ENCODE assay signal across 23 mouse cellular contexts in the genomic region with DNA sequence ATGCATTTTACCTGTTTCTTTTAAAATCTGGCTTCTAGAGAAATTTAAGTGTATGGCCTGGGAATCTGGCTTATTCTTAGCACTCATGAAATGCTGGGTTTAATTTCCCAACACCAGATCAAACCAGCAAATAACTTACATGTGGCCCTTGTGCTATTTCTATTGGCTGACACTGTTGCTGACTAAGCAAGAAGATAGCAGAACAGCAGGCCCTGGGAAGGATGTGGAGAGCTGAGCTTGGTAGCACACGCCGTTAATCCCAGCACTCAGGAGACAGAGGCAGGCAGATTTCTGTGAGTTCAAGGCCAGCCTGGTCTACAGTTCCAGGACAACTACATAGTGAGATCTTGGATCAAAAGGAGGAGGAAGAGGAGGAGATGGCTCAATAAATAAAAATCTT. TPM values are rescaled to one million over a fixed set of nuclear protein-coding genes. Genes with fewer than 3 reads are reported as not detected.
DNase-seq lines count a peak whose midpoint lies in the region; ATAC-seq and TF ChIP-seq lines count a peak whose summit lies in the region.
"Had no signal": no experiment of that assay in that cellular context is flagged by ENCODE, and none has a peak within 500 bp of the region (broad histone marks: within the 10 kb centered on the region; RNA-seq: fewer than 3 reads in every experiment).

No protein-coding gene starts in this region.

- peaks cover 11% of the 10 kb centered on the region for H3K36me3 ChIP-seq in liver, adult 2 months (ENCODE audit: control insufficient read depth, insufficient read depth, low read length)
- peaks cover 13% of the 10 kb centered on the region for H3K36me3 ChIP-seq in liver, embryonic 11.5 days (ENCODE audit: control insufficient read depth, insufficient read depth, low read length)
- H3K36me3 ChIP-seq in kidney, embryonic 14.5 days (ENCODE audit: control insufficient read depth, insufficient read depth, low read length): peaks cover 40% of the 10 kb centered on the region

- no peak for TF ChIP-seq CTCF in liver, adult 2 months (IDR thresholded peaks at IDR 0.05; ENCODE audit: low read depth, low read length)

- no peak for TF ChIP-seq POLR2A in liver, adult 2 months (IDR thresholded peaks at IDR 0.05; ENCODE audit: extremely low read depth, insufficient read depth, low read length)

- no peak overlapping the region for H3K27ac ChIP-seq in liver, adult 2 months (replicated peaks; ENCODE audit: insufficient read depth, low read depth, low read length)
- no peak overlapping the region for H3K27ac ChIP-seq in liver, embryonic 11.5 days (ENCODE audit: low read depth, low read length)
- H3K27ac ChIP-seq in kidney, embryonic 14.5 days (ENCODE audit: low read depth, low read length): no peak overlapping the region
- H3K27ac ChIP-seq: forebrain, embryonic 10.5 days; forebrain, embryonic 13.5 days; heart, adult 2 months; heart, embryonic 10.5 days; heart, embryonic 13.5 days; hindbrain, embryonic 14.5 days had no signal

- no peak overlapping the region for H3K4me2 ChIP-seq in liver, embryonic 11.5 days
- H3K4me2 ChIP-seq in kidney, embryonic 14.5 days (replicated peaks; ENCODE audit: low read depth, low read length): no peak overlapping the region
- H3K4me2 ChIP-seq: forebrain, embryonic 13.5 days; heart, embryonic 13.5 days; hindbrain, embryonic 14.5 days had no signal

- H3K27me3 ChIP-seq in liver, adult 2 months (ENCODE audit: control insufficient read depth, insufficient read depth, low read length): no peaks in the 10 kb centered on the region
- H3K27me3 ChIP-seq in liver, embryonic 11.5 days (replicated peaks; ENCODE audit: control insufficient read depth, insufficient read depth, low read length): no peaks in the 10 kb centered on the region
- H3K27me3 ChIP-seq in kidney, embryonic 14.5 days (ENCODE audit: control insufficient read depth, insufficient read depth, low read length): no peaks in the 10 kb centered on the region
- H3K27me3 ChIP-seq: forebrain, embryonic 13.5 days; heart, embryonic 13.5 days had no signal

- H3K4me3 ChIP-seq in liver, adult 2 months (ENCODE audit: insufficient read depth, low read depth, low read length): no peak overlapping the region
- no peak overlapping the region for H3K4me3 ChIP-seq in liver, embryonic 11.5 days (ENCODE audit: low read depth, low read length)
- H3K4me3 ChIP-seq in kidney, embryonic 14.5 days (ENCODE audit: low read length): no peak overlapping the region
- H3K4me3 ChIP-seq: forebrain, embryonic 10.5 days; forebrain, embryonic 13.5 days; heart, adult 2 months; heart, embryonic 10.5 days; heart, embryonic 13.5 days had no signal

- DNase-seq in liver, adult 2 months (ENCODE audit: extremely low read depth, low read depth, low spot score): peak; percentile 49
- DNase-seq in liver, embryonic 11.5 days (ENCODE audit: low spot score): no peak
- DNase-seq in 416B (ENCODE audit: low read depth) (peak; percentile 33), adipocyte (ENCODE audit: low spot score) (peak; percentile 70)
- no peak for DNase-seq in urinary bladder, adult 2 months (ENCODE audit: low spot score)
- DNase-seq in kidney, postnatal 25 days: no peak
- DNase-seq: adrenal gland, adult 8-10 months; adrenal gland, postnatal 25 days; cerebellum, adult 18-20 months; cerebellum, adult 9-10 months; cerebellum, postnatal 14 days; gastrocnemius, postnatal 36 days; heart, adult 2 months; heart, postnatal 14 days; heart, postnatal 4 days had no signal

- no peaks in the 10 kb centered on the region for H3K79me2 ChIP-seq in liver, adult 2 months (ENCODE audit: control insufficient read depth, insufficient read depth, low read length)

- H3K4me1 ChIP-seq in liver, adult 2 months (ENCODE audit: control insufficient read depth, insufficient read depth, low read length): peaks cover 17% of the 10 kb centered on the region
- no peaks in the 10 kb centered on the region for H3K4me1 ChIP-seq in liver, embryonic 11.5 days (replicated peaks; ENCODE audit: control insufficient read depth, insufficient read depth, low read length)
- H3K4me1 ChIP-seq in kidney, embryonic 14.5 days (ENCODE audit: control insufficient read depth, insufficient read depth, low read length): no peaks in the 10 kb centered on the region
- H3K4me1 ChIP-seq: forebrain, embryonic 10.5 days; forebrain, embryonic 13.5 days had no signal

- H3K9me3 ChIP-seq in liver, embryonic 11.5 days (ENCODE audit: control insufficient read depth, low read length): no peaks in the 10 kb centered on the region
- H3K9me3 ChIP-seq in kidney, embryonic 14.5 days (ENCODE audit: control insufficient read depth, low read length): no peaks in the 10 kb centered on the region
- H3K9me3 ChIP-seq: forebrain, embryonic 10.5 days; forebrain, embryonic 13.5 days; G1E; heart, embryonic 10.5 days; heart, embryonic 13.5 days had no signal

- WGBS in liver, adult 2 months: 19% methylated on average over 2 of the region's 2 CpGs
- WGBS in liver, embryonic 11.5 days: 87% methylated on average over 2 of the region's 2 CpGs
- 91% methylated on average over 2 of the region's 2 CpGs for WGBS in kidney, embryonic 14.5 days

- ATAC-seq in liver, embryonic 11.5 days (replicated peaks; ENCODE audit: low FRiP score): no peak
- no peak for ATAC-seq in kidney, embryonic 14.5 days (ENCODE audit: low FRiP score, low TSS enrichment)
- ATAC-seq: forebrain, embryonic 13.5 days; forebrain, embryonic 16.5 days had no signal

- no peak overlapping the region for H3K9ac ChIP-seq in liver, adult 2 months (ENCODE audit: low read depth, low read length)
- no peak overlapping the region for H3K9ac ChIP-seq in liver, embryonic 11.5 days (ENCODE audit: low read depth, low read length)
- no peak overlapping the region for H3K9ac ChIP-seq in kidney, embryonic 14.5 days (ENCODE audit: low read depth, low read length)
- H3K9ac ChIP-seq: forebrain, embryonic 13.5 days; heart, embryonic 13.5 days; hindbrain, embryonic 14.5 days had no signal

RNA-seq across cellular contexts. Expression of a gene that starts 17.2 kb away (rescaled TPM):
- total RNA-seq in liver, adult 2 months (2014; rRNA removed): 120 TPM in 2 replicates
- 188 and 288 TPM in 2 replicates for polyA plus RNA-seq in liver, adult 2 months (2012; rRNA removed)
- 3.4 and 4.6 TPM in 2 replicates for polyA plus RNA-seq in liver, embryonic 11.5 days (2014; fragmentation: Nextera tagmentation; extraction: Ambion mirVana)
- polyA plus RNA-seq in urinary bladder, adult 2 months (2012; rRNA removed): 98.3 and 138 TPM in 2 replicates
- 8.2 and 10.1 TPM in 2 replicates for polyA plus RNA-seq in kidney, embryonic 14.5 days (2014; fragmentation: Nextera tagmentation; extraction: Ambion mirVana)

Comparison
In these comparisons a context has a peak if more than half of its experiments do, and no peak if none do; other contexts are left out.
1. DNase-seq: peak in liver, adult 2 months (single experiment), 416B (single experiment) and adipocyte (single experiment); none in liver, embryonic 11.5 days (single experiment), urinary bladder, adult 2 months (single experiment) and kidney, postnatal 25 days (0 of 2).